Mouse (Mus musculus) midbrain, embryonic 12.5 days (tissue): Measurements from ENCODE around the gene Alyref2. TPM values are rescaled to one million over a fixed set of nuclear protein-coding genes. Genes with fewer than 3 reads are reported as not detected.
A peak's percentile ranks its signal among the peaks of the same experiment; 100 is the strongest.
"Not testable (repeated sequence)": the region's sequence is repeated elsewhere in the genome, so short reads cannot be mapped to it uniquely, and the experiment has no call there.

Experiments used
- ATAC-seq: fragments of 200-750 bp; cut with Nextera tagmentation; 2 replicates; pipeline ENCODE4 v1.8.0; 2017; ENCODE audit warnings: low read depth, moderate TSS enrichment, moderate library complexity; ENCODE audit not compliant: low FRiP score
- H3K27ac ChIP-seq: fragments of 300-500 bp; sonication (generic); replicated peaks from 2 replicates; pipeline ENCODE4 v1.5.1; 2016; ENCODE audit warnings: mild to moderate bottlenecking
- H3K27me3 ChIP-seq: fragments of 300-500 bp; sonication (generic); 2 replicates; pipeline ENCODE4 v1.6.1; 2016; ENCODE audit warnings: mild to moderate bottlenecking
- H3K36me3 ChIP-seq: fragments of 300-500 bp; sonication (generic); 2 replicates; pipeline ENCODE4 v1.6.1; 2016
- H3K4me1 ChIP-seq: fragments of 300-500 bp; sonication (generic); 2 replicates; pipeline ENCODE4 v1.6.1; 2016
- H3K4me2 ChIP-seq: fragments of 300-500 bp; sonication (generic); replicated peaks from 2 replicates; pipeline ENCODE4 v1.6.1; 2016; ENCODE audit warnings: mild to moderate bottlenecking, moderate library complexity
- H3K4me3 ChIP-seq: fragments of 300-500 bp; sonication (generic); 2 replicates; pipeline ENCODE4 v1.5.1; 2016; ENCODE audit warnings: mild to moderate bottlenecking
- H3K9ac ChIP-seq: fragments of 300-500 bp; sonication (generic); replicated peaks from 2 replicates; pipeline ENCODE4 v1.6.1; 2016; ENCODE audit warnings: mild to moderate bottlenecking, moderate library complexity
- H3K9me3 ChIP-seq: fragments of 300-500 bp; sonication (generic); 2 replicates; pipeline ENCODE4 v1.6.1; 2016; ENCODE audit warnings: mild to moderate bottlenecking
- WGBS: fragments of 180-500 bp; shearing (Covaris S2); methylation state at CpG from one replicate; pipeline ENCODE4 v1.1.7; 2016; 5-methylcytosine and 5-hydroxymethylcytosine counted together
- polyA plus RNA-seq: library from polyadenylated mRNA; unstranded; fragments of >200 nt; fragmentation: Nextera tagmentation; extraction: Ambion mirVana; gene quantifications from 2 replicates; pipeline ENCODE4 v1.2.1, GENCODE M21; 2016

The Alyref2 gene
- polyA plus RNA-seq, 1 experiment from 2014 or later: 19.0 TPM

GRCm38 (mm10) chr1:171471941-171472340, 31.3 kb upstream of the Alyref2 start:
- not testable (repeated sequence) for H3K4me2 ChIP-seq, H3K27ac ChIP-seq, H3K4me1 ChIP-seq, H3K4me3 ChIP-seq, ATAC-seq, H3K27me3 ChIP-seq, H3K9ac ChIP-seq, H3K9me3 ChIP-seq, H3K36me3 ChIP-seq
- 95% methylated on average over 8 of the region's 8 CpGs for WGBS

- no peak overlapping the region for H3K9ac ChIP-seq
- no peaks in the 10 kb centered on the region for H3K36me3 ChIP-seq
- no peak overlapping the region for H3K4me2 ChIP-seq
- H3K9me3 ChIP-seq: no peaks in the 10 kb centered on the region
- H3K4me1 ChIP-seq: no peaks in the 10 kb centered on the region
- ATAC-seq: no peak
- 80% methylated on average over 4 of the region's 4 CpGs for WGBS
- no peaks in the 10 kb centered on the region; the same call in 1 of the 2 replicates for H3K27me3 ChIP-seq
- no peak overlapping the region for H3K27ac ChIP-seq
- H3K4me3 ChIP-seq: no peak overlapping the region
These were observed 29.8 kb upstream of the Alyref2 start for GRCm38 (mm10) chr1:171473506-171473905.

- Histone ChIP-seq H3K9me3 (no peaks in the 10 kb centered on the region), H3K36me3 (no peaks in the 10 kb centered on the region), H3K27me3 (no peaks in the 10 kb centered on the region; the same call in 1 of the 2 replicates), H3K9ac (no peak overlapping the region), H3K4me2 (no peak overlapping the region), H3K27ac (no peak overlapping the region), H3K4me1 (no peaks in the 10 kb centered on the region), H3K4me3 (no peak overlapping the region)
- no peak for ATAC-seq
- WGBS: 70% methylated on average over 9 of the region's 9 CpGs
These were observed 29.2 kb upstream of the Alyref2 start for GRCm38 (mm10) chr1:171473920-171474640.

GRCm38 (mm10) chr1:171477123-171477522, 26.2 kb upstream of the Alyref2 start:
- Histone ChIP-seq H3K27me3 (no peaks in the 10 kb centered on the region), H3K36me3 (no peaks in the 10 kb centered on the region), H3K4me2 (no peak overlapping the region), H3K4me3 (no peak overlapping the region), H3K4me1 (no peaks in the 10 kb centered on the region), H3K9ac (no peak overlapping the region), H3K27ac (no peak overlapping the region), H3K9me3 (peaks cover 3% of the 10 kb centered on the region; the same call in 1 of the 2 replicates)
- WGBS: 76% methylated on average over 8 of the region's 8 CpGs
- ATAC-seq: no peak

- Histone ChIP-seq H3K36me3 (no peaks in the 10 kb centered on the region), H3K9me3 (peaks cover 5% of the 10 kb centered on the region), H3K9ac (no peak overlapping the region; the same call in 1 of the 2 replicates), H3K27ac (no peak overlapping the region), H3K4me2 (peak overlapping the region; percentile 16), H3K4me3 (peak overlapping the region; percentile 13; the same call in 1 of the 2 replicates), H3K27me3 (no peaks in the 10 kb centered on the region), H3K4me1 (no peaks in the 10 kb centered on the region)
- ATAC-seq: no peak
- 64% methylated on average over 27 of the region's 27 CpGs for WGBS
These were observed 25.3 kb upstream of the Alyref2 start for GRCm38 (mm10) chr1:171477758-171478545.

- 60% methylated on average over 2 of the region's 2 CpGs for WGBS
These were observed 24.3 kb upstream of the Alyref2 start for GRCm38 (mm10) chr1:171478968-171479367.

GRCm38 (mm10) chr1:171494241-171494640, 9.0 kb upstream of the Alyref2 start:
- Histone ChIP-seq H3K9me3 (peaks cover 12% of the 10 kb centered on the region; the same call in 1 of the 2 replicates), H3K4me1 (no peaks in the 10 kb centered on the region), H3K9ac (no peak overlapping the region), H3K27ac (no peak overlapping the region), H3K4me3 (no peak overlapping the region), H3K36me3 (no peaks in the 10 kb centered on the region), H3K4me2 (no peak overlapping the region), H3K27me3 (no peaks in the 10 kb centered on the region)
- no peak for ATAC-seq
- 93% methylated on average over 13 of the region's 13 CpGs for WGBS

More at GRCm38 (mm10) chr1:171478968-171479367, 24.3 kb upstream of the Alyref2 start:
- Histone ChIP-seq H3K4me2 (no peak overlapping the region), H3K4me3 (no peak overlapping the region), H3K27me3 (no peaks in the 10 kb centered on the region), H3K27ac (no peak overlapping the region), H3K9ac (no peak overlapping the region), H3K4me1 (no peaks in the 10 kb centered on the region), H3K36me3 (no peaks in the 10 kb centered on the region), H3K9me3 (peaks cover 11% of the 10 kb centered on the region)
- ATAC-seq: no peak

- H3K36me3 ChIP-seq: no peaks in the 10 kb centered on the region
- no peaks in the 10 kb centered on the region for H3K27me3 ChIP-seq
- no peak overlapping the region for H3K27ac ChIP-seq
- peaks cover 7% of the 10 kb centered on the region; the same call in 1 of the 2 replicates for H3K9me3 ChIP-seq
- H3K4me3 ChIP-seq: no peak overlapping the region
- H3K4me2 ChIP-seq: no peak overlapping the region
- no peaks in the 10 kb centered on the region for H3K4me1 ChIP-seq
- WGBS: 93% methylated on average over 6 of the region's 6 CpGs
- no peak overlapping the region for H3K9ac ChIP-seq
- no peak for ATAC-seq
These were observed 7.9 kb upstream of the Alyref2 start for GRCm38 (mm10) chr1:171495371-171495770.

- no peaks in the 10 kb centered on the region for H3K9me3 ChIP-seq
- H3K27ac ChIP-seq: no peak overlapping the region
- H3K27me3 ChIP-seq: no peaks in the 10 kb centered on the region
- 81% methylated on average over 5 of the region's 5 CpGs for WGBS
- H3K4me1 ChIP-seq: peaks cover 8% of the 10 kb centered on the region
- no peaks in the 10 kb centered on the region for H3K36me3 ChIP-seq
- no peak for ATAC-seq
- no peak overlapping the region for H3K4me2 ChIP-seq
- H3K9ac ChIP-seq: no peak overlapping the region
- H3K4me3 ChIP-seq: no peak overlapping the region
These were observed 3.4 kb upstream of the Alyref2 start for GRCm38 (mm10) chr1:171499856-171500255.

GRCm38 (mm10) chr1:171501016-171501610, 2.2 kb upstream of the Alyref2 start:
- H3K4me3 ChIP-seq: no peak overlapping the region
- H3K9ac ChIP-seq: no peak overlapping the region
- 64% methylated on average over 6 of the region's 6 CpGs for WGBS
- H3K27ac ChIP-seq: peak overlapping the region; percentile 61; the same call in 1 of the 2 replicates
- no peak overlapping the region for H3K4me2 ChIP-seq
- no peaks in the 10 kb centered on the region for H3K27me3 ChIP-seq
- H3K9me3 ChIP-seq: no peaks in the 10 kb centered on the region
- no peak for ATAC-seq
- no peaks in the 10 kb centered on the region for H3K36me3 ChIP-seq
- peaks cover 8% of the 10 kb centered on the region for H3K4me1 ChIP-seq

GRCm38 (mm10) chr1:171501636-171502080, 1.6 kb upstream of the Alyref2 start:
- WGBS: 6% methylated on average over 5 of the region's 5 CpGs
- no peaks in the 10 kb centered on the region for H3K27me3 ChIP-seq
- H3K4me2 ChIP-seq: peak overlapping the region; percentile 33
- H3K27ac ChIP-seq: peak overlapping the region; percentile 61
- H3K36me3 ChIP-seq: no peaks in the 10 kb centered on the region
- H3K9ac ChIP-seq: 0 out of 2 replicates have a peak overlapping the region, but pooled peaks have one; percentile 15
- ATAC-seq: no peak
- peaks cover 8% of the 10 kb centered on the region for H3K4me1 ChIP-seq
- H3K4me3 ChIP-seq: peak overlapping the region; percentile 18; the same call in 1 of the 2 replicates
- H3K9me3 ChIP-seq: no peaks in the 10 kb centered on the region
